Comparison of ENCODE assay signal across 11 mouse cellular contexts in genomic region chr12:104912281-104912933, GRCm38 (mm10). TPM values are rescaled to one million over a fixed set of nuclear protein-coding genes. Genes with fewer than 3 reads are reported as not detected.
DNase-seq lines count a peak whose midpoint lies in the region; ATAC-seq lines count a peak whose summit lies in the region.
"Had no signal": no experiment of that assay in that cellular context is flagged by ENCODE, and none has a peak within 500 bp of the region (broad histone marks: within the 10 kb centered on the region; RNA-seq: fewer than 3 reads in every experiment).

No protein-coding gene starts in this region.

- H3K27ac ChIP-seq in hindbrain, embryonic 16.5 days (ENCODE audit: low read depth, low read length) = no peak overlapping the region
- no peak overlapping the region for H3K27ac ChIP-seq in hindbrain, embryonic 11.5 days (ENCODE audit: low read depth, low read length)
- no peak overlapping the region for H3K27ac ChIP-seq in liver, embryonic 12.5 days
- H3K27ac ChIP-seq: kidney, postnatal 0 days; liver, embryonic 15.5 days had no signal

- peaks cover 9% of the 10 kb centered on the region for H3K4me1 ChIP-seq in hindbrain, embryonic 16.5 days (ENCODE audit: control insufficient read depth, insufficient read depth, low read depth, low read length)
- H3K4me1 ChIP-seq in hindbrain, embryonic 11.5 days (replicated peaks; ENCODE audit: control insufficient read depth, insufficient read depth, low read length) = peaks cover 14% of the 10 kb centered on the region
- H3K4me1 ChIP-seq in liver, embryonic 12.5 days = peaks cover 8% of the 10 kb centered on the region
- H3K4me1 ChIP-seq: liver, embryonic 15.5 days had no signal

- no peaks in the 10 kb centered on the region for H3K36me3 ChIP-seq in hindbrain, embryonic 16.5 days (ENCODE audit: control insufficient read depth, insufficient read depth, low read length)
- no peaks in the 10 kb centered on the region for H3K36me3 ChIP-seq in hindbrain, embryonic 11.5 days (ENCODE audit: control insufficient read depth, insufficient read depth, low read length)
- H3K36me3 ChIP-seq in liver, embryonic 12.5 days = no peaks in the 10 kb centered on the region
- H3K36me3 ChIP-seq: liver, embryonic 15.5 days had no signal

- DNase-seq in hindbrain, embryonic 11.5 days (ENCODE audit: low spot score) = no peak
- DNase-seq in cerebellum, adult 9-11 months = peak; percentile 56
- DNase-seq in frontal cortex, adult 2 months (ENCODE audit: extremely low spot score in 1 of 2, low spot score in 1 of 2) = peak; percentile 57 to 62
- peak; percentile 44 to 57 for DNase-seq in left cerebral cortex, postnatal 14 days (ENCODE audit: low spot score in 2 of 2)
- DNase-seq in adrenal gland, adult 2 months = no peak
- DNase-seq: adrenal gland, postnatal 14 days; thymus, postnatal 36 days had no signal

- H3K27me3 ChIP-seq in hindbrain, embryonic 16.5 days (replicated peaks; ENCODE audit: control insufficient read depth, insufficient read depth, low read length) = no peaks in the 10 kb centered on the region
- H3K27me3 ChIP-seq in hindbrain, embryonic 11.5 days (ENCODE audit: control insufficient read depth, insufficient read depth, low read length) = peaks cover 4% of the 10 kb centered on the region; the same call in 1 of the 2 replicates
- peaks cover 8% of the 10 kb centered on the region; the same call in 1 of the 2 replicates for H3K27me3 ChIP-seq in liver, embryonic 12.5 days (replicated peaks)
- H3K27me3 ChIP-seq: liver, embryonic 15.5 days had no signal

- no peaks in the 10 kb centered on the region for H3K9me3 ChIP-seq in hindbrain, embryonic 16.5 days (ENCODE audit: control insufficient read depth, low read length)
- no peaks in the 10 kb centered on the region for H3K9me3 ChIP-seq in hindbrain, embryonic 11.5 days (ENCODE audit: control insufficient read depth, low read length)
- 0 out of 2 replicates have a peak, but pooled peaks cover under 1% of the 10 kb centered on the region for H3K9me3 ChIP-seq in liver, embryonic 12.5 days (replicated peaks)
- H3K9me3 ChIP-seq: liver, embryonic 15.5 days had no signal

- no peak overlapping the region for H3K4me2 ChIP-seq in hindbrain, embryonic 16.5 days (ENCODE audit: low read length)
- no peak overlapping the region for H3K4me2 ChIP-seq in hindbrain, embryonic 11.5 days (replicated peaks; ENCODE audit: low read depth, low read length)
- no peak overlapping the region for H3K4me2 ChIP-seq in liver, embryonic 12.5 days
- H3K4me2 ChIP-seq: liver, embryonic 15.5 days had no signal

- peak; percentile 61 for ATAC-seq in hindbrain, embryonic 16.5 days
- ATAC-seq in hindbrain, embryonic 11.5 days (ENCODE audit: low FRiP score) = no peak
- ATAC-seq in liver, embryonic 12.5 days = no peak

- intact Hi-C loops in left cerebral cortex, postnatal 14 days (cut with DNase I) = no loop called here

- WGBS in hindbrain, embryonic 16.5 days = 30% methylated on average over 10 of the region's 10 CpGs
- WGBS in hindbrain, embryonic 11.5 days = 24% methylated on average over 10 of the region's 10 CpGs
- 40% methylated on average over 10 of the region's 10 CpGs for WGBS in liver, embryonic 12.5 days (ENCODE audit: insufficient replicate concordance)

- H3K4me3 ChIP-seq in hindbrain, embryonic 16.5 days (ENCODE audit: low read length) = no peak overlapping the region
- no peak overlapping the region for H3K4me3 ChIP-seq in hindbrain, embryonic 11.5 days (ENCODE audit: low read depth, low read length)
- H3K4me3 ChIP-seq in liver, embryonic 12.5 days = no peak overlapping the region
- H3K4me3 ChIP-seq: liver, embryonic 15.5 days had no signal

- H3K9ac ChIP-seq in hindbrain, embryonic 16.5 days (ENCODE audit: low read depth, low read length) = no peak overlapping the region
- no peak overlapping the region for H3K9ac ChIP-seq in hindbrain, embryonic 11.5 days (ENCODE audit: low read depth, low read length)
- H3K9ac ChIP-seq in liver, embryonic 12.5 days = no peak overlapping the region
- H3K9ac ChIP-seq: liver, embryonic 15.5 days had no signal

RNA-seq across cellular contexts. Expression of gene Clmn, which starts 47.5 kb away (rescaled TPM):
- 1.2 TPM in 2 replicates for polyA plus RNA-seq in hindbrain, embryonic 16.5 days (2015; fragmentation: Nextera tagmentation; extraction: Ambion mirVana)
- 2.8 and 4.3 TPM in 2 replicates for polyA plus RNA-seq in hindbrain, embryonic 11.5 days (2014; fragmentation: Nextera tagmentation; extraction: Ambion mirVana)
- 12.9 and 14.4 TPM in 2 replicates for polyA plus RNA-seq in frontal cortex, adult 2 months (2012; rRNA removed)
- 10 to 100 TPM; 27.4 to 28.7 TPM for total RNA-seq in left cerebral cortex, postnatal 14 days (2021)
- 0.37 and 0.38 TPM in 2 replicates for polyA plus RNA-seq in liver, embryonic 12.5 days (2016; fragmentation: Nextera tagmentation; extraction: Ambion mirVana)
- 10 to 100 TPM in 1 of 2 experiments, 1 to 10 TPM in 1; 9.3 to 13.1 TPM for total RNA-seq in adrenal gland, adult 2 months (2021)
- 1.4 and 1.5 TPM in 2 replicates for polyA plus RNA-seq in adrenal gland, adult 2 months (2012; rRNA removed)

Comparison
In these comparisons a context has a peak if more than half of its experiments do, and no peak if none do; other contexts are left out.
1. DNase-seq: peak in cerebellum, adult 9-11 months (single experiment), frontal cortex, adult 2 months (2 of 2) and left cerebral cortex, postnatal 14 days (2 of 2); none in hindbrain, embryonic 11.5 days (single experiment) and adrenal gland, adult 2 months (single experiment).